Mouse (Mus musculus) intestine, embryonic 15.5 days (tissue): ENCODE results near the gene Tmed2. TPM values are rescaled to one million over a fixed set of nuclear protein-coding genes. Genes with fewer than 3 reads are reported as not detected.

ENCODE experiments used
- ATAC-seq: fragments of 200-750 bp; cut with Nextera tagmentation; 2 replicates; pipeline ENCODE4 v1.8.0; 2017; ENCODE audit warnings: moderate TSS enrichment, moderate library complexity
- H3K27ac ChIP-seq: fragments of 300-500 bp; sonication (generic); 2 replicates; pipeline ENCODE4 v1.5.1; 2015; ENCODE audit warnings: mild to moderate bottlenecking, inconsistent platforms
- H3K27me3 ChIP-seq: fragments of 300-500 bp; sonication (generic); replicated peaks from 2 replicates; pipeline ENCODE4 v1.6.1; 2015; ENCODE audit warnings: inconsistent platforms
- H3K36me3 ChIP-seq: fragments of 300-500 bp; sonication (generic); 2 replicates; pipeline ENCODE4 v1.6.1; 2015; ENCODE audit warnings: inconsistent platforms
- H3K4me1 ChIP-seq: fragments of 300-500 bp; sonication (generic); replicated peaks from 2 replicates; pipeline ENCODE4 v1.6.1; 2015; ENCODE audit warnings: inconsistent platforms
- H3K4me2 ChIP-seq: fragments of 300-500 bp; sonication (generic); replicated peaks from 2 replicates; pipeline ENCODE4 v1.6.1; 2015; ENCODE audit warnings: mild to moderate bottlenecking, inconsistent platforms
- H3K4me3 ChIP-seq: fragments of 300-500 bp; sonication (generic); replicated peaks from 2 replicates; pipeline ENCODE4 v1.5.1; 2015; ENCODE audit warnings: inconsistent platforms
- H3K9ac ChIP-seq: fragments of 300-500 bp; sonication (generic); 2 replicates; pipeline ENCODE4 v1.6.1; 2015; ENCODE audit warnings: inconsistent platforms
- H3K9me3 ChIP-seq: fragments of 300-500 bp; sonication (generic); 2 replicates; pipeline ENCODE4 v1.6.1; 2016; ENCODE audit warnings: inconsistent platforms
- WGBS: fragments of 180-500 bp; shearing (Covaris S2); methylation state at CpG from one replicate; pipeline ENCODE4 v1.1.7; 2015; 5-methylcytosine and 5-hydroxymethylcytosine counted together
- polyA plus RNA-seq: library from polyadenylated mRNA; unstranded; fragments of >200 nt; fragmentation: Nextera tagmentation; extraction: Ambion mirVana; gene quantifications from 2 replicates; pipeline ENCODE4 v1.2.1, GENCODE M21; 2015

Tmed2 gene
- polyA plus RNA-seq, 1 experiment from 2014 or later: 660 TPM

- no peak for ATAC-seq
- Histone ChIP-seq H3K4me3 (peak overlapping the region; percentile 60), H3K9me3 (no peaks in the 10 kb centered on the region), H3K4me2 (peak overlapping the region; percentile 88), H3K36me3 (no peaks in the 10 kb centered on the region), H3K4me1 (peaks cover 39% of the 10 kb centered on the region), H3K27me3 (no peaks in the 10 kb centered on the region), H3K27ac (peak overlapping the region; percentile 56; the same call in 1 of the 2 replicates), H3K9ac (peak overlapping the region; percentile 32; the same call in 1 of the 2 replicates)
- WGBS: 32% methylated on average over 8 of the region's 8 CpGs
Observed at GRCm38 (mm10) chr5:124529191-124529651, 11.3 kb upstream of the Tmed2 start.

- Histone ChIP-seq H3K27me3 (no peaks in the 10 kb centered on the region), H3K4me2 (peak overlapping the region; percentile 88), H3K9me3 (no peaks in the 10 kb centered on the region), H3K4me3 (peak overlapping the region; percentile 60), H3K9ac (peak overlapping the region; percentile 32; the same call in 1 of the 2 replicates), H3K36me3 (no peaks in the 10 kb centered on the region), H3K27ac (peak overlapping the region; percentile 2; the same call in 1 of the 2 replicates), H3K4me1 (peaks cover 39% of the 10 kb centered on the region)
- no peak for ATAC-seq
- WGBS: 44% methylated on average over 8 of the region's 8 CpGs
Observed at GRCm38 (mm10) chr5:124529697-124530096, 10.8 kb upstream of the Tmed2 start.

- H3K36me3 ChIP-seq: no peaks in the 10 kb centered on the region
- H3K4me3 ChIP-seq: peak within 1 kb of the TSS; percentile 60
- peaks cover 39% of the 10 kb centered on the region for H3K4me1 ChIP-seq
- H3K9me3 ChIP-seq: no peaks in the 10 kb centered on the region
- peak within 1 kb of the TSS; percentile 73 for H3K27ac ChIP-seq
- ATAC-seq: peak; percentile 90
- peak within 1 kb of the TSS; percentile 88 for H3K4me2 ChIP-seq
- no peaks in the 10 kb centered on the region for H3K27me3 ChIP-seq
- under 1% methylated on average over 94 of the region's 96 CpGs for WGBS
- peak within 1 kb of the TSS; percentile 51 for H3K9ac ChIP-seq
Observed at GRCm38 (mm10) chr5:124530655-124531582, 9.6 kb upstream of the Tmed2 start, which contains the start of gene Rilpl1. Gene Rilpl1 (minus strand): TSS chr5:124531391.

GRCm38 (mm10) chr5:124531583-124531930, 8.9 kb upstream of the Tmed2 start:
- ATAC-seq: peak; percentile 47
- peak overlapping the region; percentile 73 for H3K27ac ChIP-seq

GRCm38 (mm10) chr5:124532451-124532850, 8.0 kb upstream of the Tmed2 start:
- Histone ChIP-seq H3K9ac (no peak overlapping the region), H3K9me3 (no peaks in the 10 kb centered on the region), H3K36me3 (no peaks in the 10 kb centered on the region), H3K4me1 (peaks cover 44% of the 10 kb centered on the region), H3K4me3 (no peak overlapping the region), H3K27ac (peak overlapping the region; percentile 30; the same call in 1 of the 2 replicates), H3K4me2 (no peak overlapping the region; the same call in 1 of the 2 replicates), H3K27me3 (no peaks in the 10 kb centered on the region)
- ATAC-seq: no peak
- 22% methylated on average over 7 of the region's 7 CpGs for WGBS

More at GRCm38 (mm10) chr5:124531583-124531930, 8.9 kb upstream of the Tmed2 start:
- peaks cover 40% of the 10 kb centered on the region for H3K4me1 ChIP-seq
- no peaks in the 10 kb centered on the region for H3K9me3 ChIP-seq
- H3K4me2 ChIP-seq: peak overlapping the region; percentile 88
- H3K27me3 ChIP-seq: no peaks in the 10 kb centered on the region
- H3K36me3 ChIP-seq: no peaks in the 10 kb centered on the region
- peak overlapping the region; percentile 51 for H3K9ac ChIP-seq
- peak overlapping the region; percentile 60 for H3K4me3 ChIP-seq
- WGBS: 11% methylated on average over 14 of the region's 14 CpGs

GRCm38 (mm10) chr5:124535016-124535415, 5.5 kb upstream of the Tmed2 start:
- Histone ChIP-seq H3K27me3 (no peaks in the 10 kb centered on the region), H3K4me1 (peaks cover 24% of the 10 kb centered on the region), H3K4me3 (no peak overlapping the region), H3K9ac (no peak overlapping the region), H3K4me2 (no peak overlapping the region), H3K27ac (no peak overlapping the region), H3K9me3 (no peaks in the 10 kb centered on the region), H3K36me3 (no peaks in the 10 kb centered on the region)
- 62% methylated on average over 5 of the region's 5 CpGs for WGBS
- ATAC-seq: no peak

GRCm38 (mm10) chr5:124536776-124537175, 3.7 kb upstream of the Tmed2 start:
- ATAC-seq: no peak
- Histone ChIP-seq H3K36me3 (no peaks in the 10 kb centered on the region), H3K4me2 (peak overlapping the region; percentile 60), H3K27me3 (no peaks in the 10 kb centered on the region), H3K27ac (peak overlapping the region; percentile 36), H3K9ac (peak overlapping the region; percentile 38; the same call in 1 of the 2 replicates), H3K4me3 (peak overlapping the region; percentile 14), H3K9me3 (no peaks in the 10 kb centered on the region), H3K4me1 (peaks cover 14% of the 10 kb centered on the region)
- WGBS: 3% methylated on average over 17 of the region's 17 CpGs

GRCm38 (mm10) chr5:124538813-124539792, 1.4 kb upstream of the Tmed2 start:
- H3K9ac ChIP-seq: no peak overlapping the region
- H3K27ac ChIP-seq: no peak overlapping the region
- WGBS: 74% methylated on average over 16 of the region's 16 CpGs
- H3K4me2 ChIP-seq: no peak overlapping the region
- H3K27me3 ChIP-seq: no peaks in the 10 kb centered on the region
- H3K4me1 ChIP-seq: peaks cover 13% of the 10 kb centered on the region
- no peak for ATAC-seq
- H3K9me3 ChIP-seq: no peaks in the 10 kb centered on the region
- H3K4me3 ChIP-seq: no peak overlapping the region
- H3K36me3 ChIP-seq: 0 out of 2 replicates have a peak, but pooled peaks cover 4% of the 10 kb centered on the region

- ATAC-seq: no peak
- Histone ChIP-seq H3K4me3 (peak overlapping the region; percentile 96), H3K27ac (no peak overlapping the region), H3K4me1 (peaks cover 13% of the 10 kb centered on the region), H3K36me3 (peaks cover 9% of the 10 kb centered on the region), H3K4me2 (peak overlapping the region; percentile 52), H3K9ac (no peak overlapping the region), H3K27me3 (no peaks in the 10 kb centered on the region), H3K9me3 (no peaks in the 10 kb centered on the region)
- 71% methylated on average over 4 of the region's 4 CpGs for WGBS
Observed at GRCm38 (mm10) chr5:124539905-124540304, 590 bp upstream of the Tmed2 start.

- Histone ChIP-seq H3K4me3 (peak overlapping the region; percentile 96), H3K36me3 (peaks cover 14% of the 10 kb centered on the region), H3K9me3 (no peaks in the 10 kb centered on the region), H3K4me1 (peaks cover 13% of the 10 kb centered on the region), H3K27me3 (no peaks in the 10 kb centered on the region), H3K4me2 (peak overlapping the region; percentile 64), H3K27ac (peak overlapping the region; percentile 90), H3K9ac (peak overlapping the region; percentile 75)
- ATAC-seq: peak; percentile 86
- WGBS: under 1% methylated on average over 80 of the region's 89 CpGs
Observed at GRCm38 (mm10) chr5:124540905-124541601, 558 bp downstream of the Tmed2 start.

- Histone ChIP-seq H3K4me2 (peak overlapping the region; percentile 64), H3K27me3 (no peaks in the 10 kb centered on the region), H3K9ac (peak overlapping the region; percentile 75), H3K27ac (peak overlapping the region; percentile 90; the same call in 1 of the 2 replicates), H3K4me1 (peaks cover 12% of the 10 kb centered on the region), H3K36me3 (peaks cover 20% of the 10 kb centered on the region), H3K9me3 (no peaks in the 10 kb centered on the region), H3K4me3 (peak overlapping the region; percentile 96)
- WGBS: 11% methylated on average over 8 of the region's 8 CpGs
- ATAC-seq: no peak
Observed at GRCm38 (mm10) chr5:124541602-124541973, 1.1 kb downstream of the Tmed2 start.
